Mouse (Mus musculus): ENCODE results near the gene Edn2.
A peak's percentile ranks its signal among the peaks of the same experiment; 100 is the strongest.

GRCm38 (mm10) chr4:120215915-120216591, 55.0 kb downstream of the Edn2 start:
- peak; percentile 69 for TF ChIP-seq CTCF (IDR thresholded peaks at IDR 0.05; ENCODE audit: low read depth, low read length)
- TF ChIP-seq POLR2A (IDR thresholded peaks at IDR 0.05; ENCODE audit: extremely low read depth, insufficient read depth, low read length) = no peak

All from liver, adult 2 months (tissue).